Mouse (Mus musculus) bone marrow, adult 2 months (tissue): ENCODE results near the gene Gm8113.
"Not testable (repeated sequence)": the region's sequence is repeated elsewhere in the genome, so short reads cannot be mapped to it uniquely, and the experiment has no call there.

Experiments used
- CTCF ChIP-seq: fragments of 200-500 bp; IDR thresholded peaks from 2 replicates; pipeline ENCODE4 v1.5.1; 2011; ENCODE audit warnings: low read length, control low read depth; ENCODE audit not compliant: control insufficient read depth, insufficient read depth
- POLR2A ChIP-seq: fragments of 200-500 bp; IDR thresholded peaks from 2 replicates; pipeline ENCODE4 v1.6.1; 2011; ENCODE audit warnings: low read depth, mild to moderate bottlenecking, control low read depth, low read length, borderline replicate concordance; ENCODE audit not compliant: control insufficient read depth

GRCm38 (mm10) chr14:43932991-43933390 lies 7.8 kb downstream of the Gm8113 start:
- not testable (repeated sequence) for TF ChIP-seq POLR2A
- TF ChIP-seq CTCF: peak; percentile 28; the same call in 1 of the 2 replicates
